Mouse (Mus musculus): ENCODE results near the gene Miga2.

Gene Miga2

DNA sequence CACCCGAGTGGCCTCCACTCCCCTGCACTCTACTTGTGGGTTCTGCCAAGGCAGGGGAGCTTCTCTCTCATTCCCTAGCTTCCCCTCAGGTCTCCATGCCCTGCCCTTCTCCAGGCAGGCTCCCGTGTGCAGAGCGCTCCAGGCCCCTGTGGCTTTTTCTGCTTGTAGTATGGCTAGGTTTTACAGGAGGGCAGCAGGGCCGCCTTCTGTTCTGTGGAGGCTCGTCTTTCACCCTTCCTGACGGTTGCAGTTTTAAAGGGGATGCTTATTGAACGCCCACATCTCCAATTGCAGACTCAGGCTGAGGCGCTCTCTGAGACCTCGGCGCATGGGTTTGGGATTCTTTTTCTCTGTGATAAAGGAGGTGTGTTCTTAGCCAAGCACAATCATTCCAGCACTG is 55.1 kb downstream of the Miga2 start:
- DNase-seq (ENCODE audit: low spot score): no peak

GRCm38 (mm10) chr2:30421432-30421831 is 57.4 kb downstream of the Miga2 start:
- DNase-seq (ENCODE audit: low spot score): no peak

- no peak for DNase-seq (ENCODE audit: low spot score)
Observed at GRCm38 (mm10) chr2:30429156-30429555, 65.1 kb downstream of the Miga2 start.
